Mouse (Mus musculus) liver, embryonic 15.5 days (tissue): ENCODE results near the gene Spata18. TPM values are rescaled to one million over a fixed set of nuclear protein-coding genes. Genes with fewer than 3 reads are reported as not detected.

Experiments
- ATAC-seq: fragments of 200-750 bp; cut with Nextera tagmentation; 2 replicates; pipeline ENCODE4 v1.8.0; 2017; ENCODE audit warnings: moderate number of reproducible peaks, mild to moderate bottlenecking, moderate library complexity; ENCODE audit not compliant: insufficient read depth
- H3K27ac ChIP-seq: fragments of 300-500 bp; sonication (generic); replicated peaks from 2 replicates; pipeline ENCODE4 v1.5.1; 2015; ENCODE audit warnings: mild to moderate bottlenecking, inconsistent platforms
- H3K27me3 ChIP-seq: fragments of 300-500 bp; sonication (generic); 2 replicates; pipeline ENCODE4 v1.6.1; 2015; ENCODE audit warnings: mild to moderate bottlenecking, inconsistent platforms
- H3K36me3 ChIP-seq: fragments of 300-500 bp; sonication (generic); replicated peaks from 2 replicates; pipeline ENCODE4 v1.6.1; 2015; ENCODE audit warnings: moderate library complexity, mild to moderate bottlenecking, inconsistent platforms
- H3K4me1 ChIP-seq: fragments of 300-500 bp; sonication (generic); replicated peaks from 2 replicates; pipeline ENCODE4 v1.6.1; 2015; ENCODE audit warnings: inconsistent platforms
- H3K4me2 ChIP-seq: fragments of 300-500 bp; sonication (generic); 2 replicates; pipeline ENCODE4 v1.6.1; 2015; ENCODE audit warnings: moderate library complexity, mild to moderate bottlenecking, inconsistent platforms
- H3K4me3 ChIP-seq: fragments of 300-500 bp; sonication (generic); replicated peaks from 2 replicates; pipeline ENCODE4 v1.5.1; 2015; ENCODE audit warnings: mild to moderate bottlenecking, inconsistent platforms
- H3K9ac ChIP-seq: fragments of 300-500 bp; sonication (generic); 2 replicates; pipeline ENCODE4 v1.6.1; 2015; ENCODE audit warnings: moderate library complexity, mild to moderate bottlenecking, inconsistent platforms
- H3K9me3 ChIP-seq: fragments of 300-500 bp; sonication (generic); replicated peaks from 2 replicates; pipeline ENCODE4 v1.6.1; 2016; ENCODE audit warnings: inconsistent platforms
- WGBS: fragments of 180-500 bp; shearing (Covaris S2); methylation state at CpG from one replicate; pipeline ENCODE4 v1.1.7; 2015; ENCODE audit warnings: mixed read lengths; ENCODE audit not compliant: insufficient replicate concordance; 5-methylcytosine and 5-hydroxymethylcytosine counted together
- polyA plus RNA-seq: library from polyadenylated mRNA; unstranded; fragments of >200 nt; fragmentation: Nextera tagmentation; extraction: Ambion mirVana; gene quantifications from 2 replicates; pipeline ENCODE4 v1.2.1, GENCODE M21; 2015

Spata18 gene
- polyA plus RNA-seq, 1 experiment from 2014 or later = not detected

DNA sequence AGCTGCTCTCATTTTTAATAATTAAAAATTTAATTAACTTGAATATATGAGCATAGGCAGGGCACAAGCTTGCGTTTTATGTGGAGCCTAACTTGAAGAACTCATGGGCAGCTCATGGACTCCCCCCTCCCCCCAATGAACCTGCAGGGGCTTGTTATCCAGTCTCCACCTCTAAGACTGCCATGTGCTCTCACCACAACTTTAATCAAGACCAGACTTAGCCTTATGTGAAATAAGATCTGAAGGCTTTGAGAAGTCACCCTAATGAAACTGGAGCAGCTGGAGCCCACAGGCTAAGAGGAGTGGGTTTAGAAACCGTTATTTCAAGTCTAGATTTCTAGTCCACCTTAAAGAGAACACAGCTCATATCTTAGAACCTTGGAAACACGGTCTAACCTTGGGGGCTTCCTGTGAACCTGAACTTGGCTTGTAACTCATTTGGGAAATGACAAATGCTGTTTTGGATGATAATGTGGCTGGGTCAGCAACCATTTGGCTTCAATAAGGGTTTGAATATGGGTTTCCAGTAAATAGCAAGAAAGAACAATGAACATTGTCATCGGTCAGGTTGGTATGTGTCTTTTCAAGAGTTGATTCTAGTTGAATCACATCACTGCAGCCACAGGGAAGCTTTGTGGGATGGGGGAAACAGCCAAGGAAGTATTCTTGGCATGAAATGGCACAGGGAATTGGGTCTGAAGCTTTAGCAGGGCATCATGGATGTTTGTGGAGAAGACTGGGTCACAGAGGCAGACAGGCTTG lies 43.3 kb downstream of the Spata18 start:
- Histone ChIP-seq H3K27me3 (no peaks in the 10 kb centered on the region), H3K4me2 (no peak overlapping the region), H3K9me3 (no peaks in the 10 kb centered on the region), H3K9ac (no peak overlapping the region), H3K4me3 (no peak overlapping the region), H3K36me3 (no peaks in the 10 kb centered on the region), H3K27ac (no peak overlapping the region), H3K4me1 (no peaks in the 10 kb centered on the region)
- WGBS = 55% methylated on average over 4 of the region's 4 CpGs
- no peak for ATAC-seq

DNA sequence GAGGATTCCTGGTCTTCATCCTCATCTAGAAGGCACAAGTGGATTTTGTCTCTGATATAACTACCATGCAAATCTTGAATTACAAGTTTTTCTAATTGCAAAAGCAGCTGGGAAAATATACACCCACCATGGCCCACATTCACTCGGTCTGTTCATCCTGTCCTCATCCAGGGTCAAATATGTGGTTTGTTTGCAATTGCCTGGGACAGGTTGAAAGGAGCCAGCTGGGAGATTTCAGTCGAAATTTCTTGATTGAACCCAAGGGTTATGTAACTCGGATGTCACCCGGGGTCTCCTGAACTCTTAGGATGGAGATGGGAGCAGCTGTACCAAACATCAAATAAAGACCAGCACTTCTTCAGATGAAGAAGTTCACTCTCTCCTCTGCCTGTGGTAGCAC lies 46.5 kb downstream of the Spata18 start:
- H3K4me1 ChIP-seq = no peaks in the 10 kb centered on the region
- 52% methylated on average over 4 of the region's 4 CpGs for WGBS
- H3K36me3 ChIP-seq = no peaks in the 10 kb centered on the region
- H3K9me3 ChIP-seq = no peaks in the 10 kb centered on the region
- H3K4me2 ChIP-seq = no peak overlapping the region
- no peak overlapping the region for H3K27ac ChIP-seq
- ATAC-seq = no peak
- no peaks in the 10 kb centered on the region for H3K27me3 ChIP-seq
- no peak overlapping the region for H3K4me3 ChIP-seq
- no peak overlapping the region for H3K9ac ChIP-seq

DNA sequence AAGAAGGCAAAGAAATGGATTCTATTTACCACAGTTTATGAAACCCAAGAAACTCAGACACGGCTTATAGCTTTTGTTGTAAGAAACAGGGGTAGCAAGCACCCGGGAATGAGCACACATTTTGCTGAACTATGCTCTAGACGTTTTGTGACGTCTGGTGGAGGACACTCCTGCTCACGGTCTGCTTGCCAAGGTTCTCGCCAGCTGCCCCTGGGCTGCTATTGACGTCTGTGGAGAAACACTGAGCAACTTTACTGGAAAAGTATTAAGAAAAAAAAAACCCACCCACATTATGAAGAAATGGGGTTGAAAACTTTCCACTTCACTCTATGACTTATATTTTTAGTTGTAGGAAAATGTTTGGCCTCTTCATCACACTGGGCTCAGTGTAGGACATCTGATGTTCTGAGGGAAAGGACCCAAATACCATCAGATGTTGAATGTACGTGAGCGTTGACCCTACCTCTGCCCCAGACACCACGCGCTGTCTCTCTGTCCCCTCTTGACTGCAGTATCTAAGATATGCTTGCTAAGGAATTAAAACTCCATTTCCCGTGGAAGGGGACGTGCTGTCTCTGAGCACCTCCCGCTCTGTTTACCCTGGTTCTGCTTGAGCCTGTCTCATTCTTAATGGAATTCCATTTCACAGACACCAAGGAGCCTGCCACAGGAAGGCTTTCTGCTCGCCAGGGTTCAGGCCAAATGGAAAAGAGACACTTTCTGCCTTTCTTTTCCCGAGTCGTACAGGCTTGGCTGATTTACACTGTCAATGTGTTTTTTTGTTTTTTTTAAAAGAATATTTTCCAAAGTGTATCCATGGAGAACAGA lies 50.1 kb downstream of the Spata18 start:
- no peaks in the 10 kb centered on the region for H3K4me1 ChIP-seq
- H3K36me3 ChIP-seq = no peaks in the 10 kb centered on the region
- no peak overlapping the region for H3K27ac ChIP-seq
- no peak overlapping the region for H3K9ac ChIP-seq
- 63% methylated on average over 17 of the region's 17 CpGs for WGBS
- ATAC-seq = no peak
- no peaks in the 10 kb centered on the region for H3K9me3 ChIP-seq
- no peak overlapping the region for H3K4me3 ChIP-seq
- no peaks in the 10 kb centered on the region for H3K27me3 ChIP-seq
- no peak overlapping the region for H3K4me2 ChIP-seq

DNA sequence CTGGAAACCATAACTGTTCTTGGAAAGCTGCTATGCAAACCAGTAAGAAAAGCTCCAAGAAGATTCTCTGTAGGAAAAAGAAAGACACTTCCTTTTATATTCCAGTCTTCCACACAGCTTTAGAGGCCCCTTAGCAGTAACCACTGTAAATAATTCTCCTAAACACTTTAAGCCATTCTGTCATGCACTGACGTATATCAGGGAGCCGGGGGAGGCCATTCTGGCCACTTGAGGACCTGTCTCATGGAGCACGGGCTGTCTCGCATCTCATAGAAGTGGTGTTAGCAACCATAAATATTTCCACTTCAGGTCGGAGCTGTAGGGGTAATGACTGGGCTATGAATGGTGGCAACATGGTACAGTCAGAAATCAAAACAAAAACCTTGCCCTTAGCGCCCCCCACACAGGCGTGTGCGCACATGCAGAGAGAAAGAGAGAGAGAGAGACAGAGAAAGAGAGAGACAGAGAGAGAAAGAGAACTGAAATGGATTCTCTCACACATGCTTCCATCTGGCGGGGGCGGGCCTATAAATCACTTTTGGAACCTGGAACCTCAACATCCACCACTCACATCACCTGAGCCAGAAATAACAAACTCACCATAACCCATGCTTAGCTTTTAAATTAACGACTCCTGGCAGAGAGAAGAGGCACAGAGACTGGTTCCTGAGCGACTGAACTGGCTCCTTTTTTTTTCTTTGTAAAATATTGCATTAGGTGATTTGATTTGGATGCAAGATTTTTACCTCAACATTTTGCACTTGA lies 50.9 kb downstream of the Spata18 start:
- Histone ChIP-seq H3K4me3 (no peak overlapping the region), H3K27me3 (no peaks in the 10 kb centered on the region), H3K9ac (no peak overlapping the region), H3K4me2 (no peak overlapping the region), H3K9me3 (no peaks in the 10 kb centered on the region), H3K36me3 (no peaks in the 10 kb centered on the region), H3K27ac (no peak overlapping the region), H3K4me1 (no peaks in the 10 kb centered on the region)
- ATAC-seq = no peak
- WGBS = 70% methylated on average over 12 of the region's 12 CpGs

DNA sequence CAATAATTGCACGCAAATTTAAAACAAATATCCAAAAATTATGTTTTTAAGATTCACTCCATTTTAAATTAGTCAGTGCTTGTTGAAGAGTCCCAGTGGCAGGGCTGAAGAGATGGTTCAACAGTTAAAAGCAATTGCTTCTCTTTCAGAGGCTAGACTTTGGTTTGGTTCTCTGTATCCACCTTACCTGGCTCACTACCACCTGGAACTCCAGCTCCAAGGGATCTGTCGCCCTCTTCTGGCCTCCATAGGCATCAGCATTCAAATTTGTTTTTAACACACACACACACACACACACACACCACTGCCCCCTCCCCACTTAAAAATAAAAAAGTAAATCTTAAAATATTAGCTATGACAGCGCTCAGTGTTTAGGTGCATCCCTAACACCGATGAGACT lies 51.9 kb downstream of the Spata18 start:
- H3K27me3 ChIP-seq = no peaks in the 10 kb centered on the region
- 73% methylated on average over 4 of the region's 4 CpGs for WGBS
- H3K36me3 ChIP-seq = no peaks in the 10 kb centered on the region
- no peak overlapping the region for H3K27ac ChIP-seq
- no peak for ATAC-seq
- no peak overlapping the region for H3K4me2 ChIP-seq
- H3K9ac ChIP-seq = no peak overlapping the region
- H3K4me1 ChIP-seq = no peaks in the 10 kb centered on the region
- no peaks in the 10 kb centered on the region for H3K9me3 ChIP-seq
- no peak overlapping the region for H3K4me3 ChIP-seq

DNA sequence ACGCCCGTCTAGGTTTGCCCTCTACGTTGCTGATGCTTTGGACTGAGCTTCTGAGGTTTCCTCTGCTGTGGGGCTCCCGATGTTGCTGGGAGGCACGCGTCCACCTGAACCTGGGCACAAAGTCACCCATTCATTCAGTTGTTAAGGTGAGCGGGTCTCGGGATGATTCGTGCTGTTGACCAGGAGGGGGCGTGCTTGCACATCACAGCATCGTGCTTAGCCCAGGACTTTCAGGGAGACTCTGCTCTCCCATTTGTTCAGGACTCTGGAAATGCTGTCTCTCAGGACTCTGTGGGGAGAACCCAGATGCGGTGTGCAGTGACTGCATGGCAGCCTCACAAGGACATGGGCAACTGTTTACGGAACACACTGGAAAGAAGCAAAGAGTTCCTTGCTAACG lies 53.1 kb downstream of the Spata18 start:
- Histone ChIP-seq H3K4me3 (no peak overlapping the region), H3K4me2 (no peak overlapping the region), H3K4me1 (no peaks in the 10 kb centered on the region), H3K9ac (no peak overlapping the region), H3K36me3 (no peaks in the 10 kb centered on the region), H3K27ac (no peak overlapping the region), H3K9me3 (no peaks in the 10 kb centered on the region), H3K27me3 (no peaks in the 10 kb centered on the region)
- WGBS = 33% methylated on average over 14 of the region's 14 CpGs
- no peak for ATAC-seq

DNA sequence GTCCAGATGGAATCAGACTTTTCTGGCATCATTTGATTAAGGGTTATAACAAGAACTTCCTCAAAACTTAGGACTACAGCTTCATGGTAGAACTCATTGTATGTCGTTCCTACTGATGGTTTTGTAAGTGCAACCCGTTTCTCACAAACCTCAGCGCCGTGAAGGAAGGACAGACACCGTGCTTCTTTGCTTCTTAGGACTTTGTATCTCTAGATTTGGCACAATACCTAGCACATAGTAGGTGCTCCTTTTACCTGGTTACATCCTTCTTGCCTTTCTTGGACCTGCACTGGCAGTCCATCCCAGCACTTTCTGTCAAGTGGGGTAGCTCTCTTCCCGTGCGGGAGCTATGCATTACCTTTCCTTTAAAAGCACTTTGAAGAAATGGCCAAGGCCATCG lies 53.6 kb downstream of the Spata18 start:
- no peak overlapping the region for H3K4me2 ChIP-seq
- H3K9me3 ChIP-seq = no peaks in the 10 kb centered on the region
- ATAC-seq = no peak
- H3K27me3 ChIP-seq = no peaks in the 10 kb centered on the region
- no peak overlapping the region for H3K27ac ChIP-seq
- H3K4me1 ChIP-seq = no peaks in the 10 kb centered on the region
- H3K9ac ChIP-seq = no peak overlapping the region
- no peak overlapping the region for H3K4me3 ChIP-seq
- no peaks in the 10 kb centered on the region for H3K36me3 ChIP-seq
- WGBS = 65% methylated on average over 8 of the region's 8 CpGs

DNA sequence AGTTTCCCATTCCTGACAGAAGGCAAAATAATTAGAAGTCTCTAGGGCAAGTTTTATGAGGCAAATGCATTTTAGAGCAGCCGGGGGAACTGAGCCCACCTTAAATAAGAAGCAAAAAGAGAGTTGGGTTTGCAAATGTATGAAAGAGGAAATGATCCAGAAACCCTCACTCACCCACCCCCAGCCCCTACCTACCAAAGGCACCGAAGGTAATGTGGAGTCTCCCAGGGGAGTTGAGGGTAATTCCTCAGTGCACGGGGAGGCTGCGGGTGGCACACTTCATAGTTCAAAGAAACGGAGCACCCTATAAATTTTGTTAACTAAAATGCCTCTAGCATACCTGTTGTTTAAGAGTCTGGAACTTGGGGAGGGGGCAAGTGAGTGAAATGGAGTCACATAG lies 54.1 kb downstream of the Spata18 start:
- no peak overlapping the region for H3K9ac ChIP-seq
- H3K9me3 ChIP-seq = no peaks in the 10 kb centered on the region
- H3K4me2 ChIP-seq = no peak overlapping the region
- no peaks in the 10 kb centered on the region for H3K27me3 ChIP-seq
- no peak for ATAC-seq
- H3K4me1 ChIP-seq = no peaks in the 10 kb centered on the region
- no peak overlapping the region for H3K27ac ChIP-seq
- H3K4me3 ChIP-seq = no peak overlapping the region
- 80% methylated on average over 5 of the region's 5 CpGs for WGBS
- H3K36me3 ChIP-seq = no peaks in the 10 kb centered on the region

DNA sequence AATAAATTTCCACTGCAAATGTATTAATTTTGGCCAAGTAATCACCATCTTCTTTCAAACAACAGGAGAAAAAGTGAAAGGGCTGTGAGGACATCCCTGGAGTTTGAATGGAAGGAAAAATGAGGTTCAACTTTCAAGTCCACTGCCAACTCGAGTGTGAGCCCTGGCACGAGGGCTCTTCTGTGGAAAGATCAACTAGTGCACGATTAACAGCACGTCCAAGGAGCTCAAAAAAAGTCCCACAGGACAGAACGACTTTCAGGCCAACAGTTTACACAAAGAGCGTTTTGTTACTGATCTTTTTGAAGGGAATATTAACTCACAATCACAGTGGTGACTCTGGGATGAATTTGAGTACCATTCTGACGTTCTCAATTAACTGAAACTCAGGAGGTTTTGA lies 61.7 kb downstream of the Spata18 start:
- no peaks in the 10 kb centered on the region for H3K4me1 ChIP-seq
- H3K36me3 ChIP-seq = no peaks in the 10 kb centered on the region
- H3K9me3 ChIP-seq = no peaks in the 10 kb centered on the region
- WGBS = 51% methylated on average over 7 of the region's 7 CpGs
- ATAC-seq = no peak
- no peak overlapping the region for H3K27ac ChIP-seq
- H3K4me2 ChIP-seq = no peak overlapping the region
- H3K4me3 ChIP-seq = no peak overlapping the region
- H3K9ac ChIP-seq = no peak overlapping the region
- no peaks in the 10 kb centered on the region for H3K27me3 ChIP-seq

DNA sequence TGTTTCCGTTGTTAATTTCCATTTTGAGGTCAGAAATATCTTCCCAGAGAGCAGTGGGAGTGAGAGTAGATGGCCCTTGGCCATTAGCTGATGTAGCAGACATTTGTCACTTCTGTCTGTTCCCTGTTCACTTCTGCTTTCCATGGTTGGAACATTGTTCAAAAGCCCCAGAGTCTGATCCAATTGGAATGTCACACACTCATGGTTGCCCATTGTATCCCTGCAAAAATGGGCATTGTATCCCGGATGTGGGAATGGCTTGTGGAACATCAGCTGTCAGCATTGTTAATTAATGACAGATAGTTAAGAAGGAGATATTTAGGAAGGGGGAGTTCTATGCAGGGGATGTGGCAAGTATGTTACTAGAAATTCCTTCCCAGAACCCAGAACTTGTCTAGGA lies 65.8 kb downstream of the Spata18 start:
- Histone ChIP-seq H3K36me3 (no peaks in the 10 kb centered on the region), H3K9ac (no peak overlapping the region), H3K9me3 (no peaks in the 10 kb centered on the region), H3K4me2 (no peak overlapping the region), H3K4me1 (no peaks in the 10 kb centered on the region), H3K4me3 (no peak overlapping the region), H3K27me3 (no peaks in the 10 kb centered on the region), H3K27ac (no peak overlapping the region)
- WGBS = 44% methylated on average over 2 of the region's 2 CpGs
- ATAC-seq = no peak

DNA sequence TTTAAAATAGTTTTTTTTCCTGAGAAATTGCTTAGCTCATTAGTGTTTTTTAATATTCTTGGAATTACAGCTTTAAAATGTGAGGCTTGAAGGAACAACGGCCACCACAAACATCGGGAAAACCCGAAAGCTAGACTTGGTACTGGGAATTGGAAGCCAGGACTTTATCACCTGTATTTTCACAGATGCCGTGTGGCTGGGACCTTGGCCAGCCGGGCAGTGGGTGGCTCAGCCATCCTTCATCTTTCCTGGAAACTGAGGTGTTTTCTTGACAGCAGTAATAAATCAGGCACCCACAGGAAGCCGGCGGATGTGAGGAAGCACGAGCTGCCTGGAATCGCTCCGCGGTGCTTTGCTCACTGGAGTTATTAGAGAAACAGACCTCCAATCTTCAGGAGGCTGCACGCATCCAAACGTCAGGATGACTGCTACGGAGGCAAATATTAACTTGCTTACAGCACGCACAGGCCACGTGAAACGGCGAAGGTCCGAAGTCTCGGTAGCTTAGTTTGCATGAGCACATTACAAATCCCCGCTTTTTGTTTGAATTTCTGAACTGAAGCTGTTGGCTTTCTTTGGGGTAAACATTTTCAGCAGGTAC lies 70.6 kb downstream of the Spata18 start:
- no peaks in the 10 kb centered on the region for H3K9me3 ChIP-seq
- no peak overlapping the region for H3K9ac ChIP-seq
- ATAC-seq = no peak
- no peak overlapping the region for H3K27ac ChIP-seq
- no peak overlapping the region for H3K4me3 ChIP-seq
- 49% methylated on average over 21 of the region's 21 CpGs for WGBS
- no peaks in the 10 kb centered on the region for H3K4me1 ChIP-seq
- no peaks in the 10 kb centered on the region for H3K36me3 ChIP-seq
- H3K27me3 ChIP-seq = no peaks in the 10 kb centered on the region
- H3K4me2 ChIP-seq = no peak overlapping the region
